Mouse (Mus musculus): Measurements from ENCODE around the gene Gpsm1. TPM values are rescaled to one million over a fixed set of nuclear protein-coding genes. Genes with fewer than 3 reads are reported as not detected.

The Gpsm1 gene
- polyA plus RNA-seq, 1 experiment from 2014 or later = 33.0 TPM

- TF ChIP-seq EP300 (IDR thresholded peaks at IDR 0.05) (no peak), CTCF (IDR thresholded peaks at IDR 0.05) (no peak)
- peaks cover 4% of the 10 kb centered on the region; the same call in 1 of the 2 replicates for H3K4me1 ChIP-seq (ENCODE audit: insufficient read depth, low read depth, low read length)
- H3K27ac ChIP-seq (ENCODE audit: low read length) = no peak overlapping the region
- DNase-seq (ENCODE audit: low spot score) (no peak), ATAC-seq (no peak)
- 61% methylated on average over 2 of the region's 2 CpGs for WGBS
- no peak overlapping the region for H3K9ac ChIP-seq (replicated peaks; ENCODE audit: low read depth)
- H3K27me3 ChIP-seq (replicated peaks; ENCODE audit: insufficient read depth, low read length) = no peaks in the 10 kb centered on the region
- H3K4me2 ChIP-seq (replicated peaks; ENCODE audit: low read depth, low read length) = no peak overlapping the region
- no peak overlapping the region for H3K4me3 ChIP-seq (ENCODE audit: low read depth, low read length)
- no peaks in the 10 kb centered on the region for H3K9me3 ChIP-seq (ENCODE audit: low read length)
- no peaks in the 10 kb centered on the region for H3K36me3 ChIP-seq (ENCODE audit: insufficient read depth, low read length)
Measured at GRCm38 (mm10) chr2:26305555-26305954, 9.8 kb upstream of the Gpsm1 start.

- ATAC-seq = no peak
- no peak for TF ChIP-seq CTCF (IDR thresholded peaks at IDR 0.05)
- no peak for TF ChIP-seq EP300 (IDR thresholded peaks at IDR 0.05)
- no peak overlapping the region for H3K27ac ChIP-seq (ENCODE audit: low read length)
- peaks cover 3% of the 10 kb centered on the region; the same call in 1 of the 2 replicates for H3K4me1 ChIP-seq (ENCODE audit: insufficient read depth, low read depth, low read length)
- H3K4me2 ChIP-seq (replicated peaks; ENCODE audit: low read depth, low read length) = no peak overlapping the region
- H3K27me3 ChIP-seq (replicated peaks; ENCODE audit: insufficient read depth, low read length) = no peaks in the 10 kb centered on the region
- H3K9me3 ChIP-seq (ENCODE audit: low read length) = no peaks in the 10 kb centered on the region
- no peak for DNase-seq (ENCODE audit: low spot score)
- 78% methylated on average over 3 of the region's 3 CpGs for WGBS
- H3K4me3 ChIP-seq (ENCODE audit: low read depth, low read length) = no peak overlapping the region
- H3K36me3 ChIP-seq (ENCODE audit: insufficient read depth, low read length) = no peaks in the 10 kb centered on the region
- no peak overlapping the region for H3K9ac ChIP-seq (replicated peaks; ENCODE audit: low read depth)
Measured at GRCm38 (mm10) chr2:26306702-26307101, 8.6 kb upstream of the Gpsm1 start.

DNA sequence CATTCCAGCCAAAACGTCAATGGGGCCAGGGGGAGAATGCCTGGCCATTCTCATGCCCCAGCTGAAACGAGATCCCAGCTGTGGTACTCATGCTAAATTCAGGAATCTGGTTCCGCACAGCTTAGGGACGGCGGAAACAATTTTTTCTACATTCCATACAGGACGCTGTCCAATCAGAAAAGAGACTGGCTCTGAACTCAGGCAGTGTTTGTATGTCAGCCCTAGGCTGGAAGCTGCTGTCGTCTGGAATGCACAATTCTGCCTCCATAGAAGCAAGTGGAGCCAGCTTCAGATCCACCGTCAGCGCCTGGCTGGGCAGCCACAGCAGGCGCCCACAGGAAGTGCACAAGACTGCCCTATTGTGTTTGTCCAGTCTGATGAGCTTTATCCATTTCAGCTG is 5.6 kb upstream of the Gpsm1 start:
- TF ChIP-seq CTCF (IDR thresholded peaks at IDR 0.05) (no peak), EP300 (IDR thresholded peaks at IDR 0.05) (peak; percentile 55)
- no peaks in the 10 kb centered on the region for H3K36me3 ChIP-seq (ENCODE audit: insufficient read depth, low read length)
- peak overlapping the region; percentile 78 for H3K27ac ChIP-seq (ENCODE audit: low read length)
- DNase-seq (ENCODE audit: low spot score) (peak; percentile 93), ATAC-seq (peak; percentile 80)
- H3K4me2 ChIP-seq (replicated peaks; ENCODE audit: low read depth, low read length) = no peak overlapping the region
- H3K4me3 ChIP-seq (ENCODE audit: low read depth, low read length) = no peak overlapping the region
- 15% methylated on average over 10 of the region's 10 CpGs for WGBS
- no peaks in the 10 kb centered on the region for H3K27me3 ChIP-seq (replicated peaks; ENCODE audit: insufficient read depth, low read length)
- H3K9me3 ChIP-seq (ENCODE audit: low read length) = no peaks in the 10 kb centered on the region
- H3K9ac ChIP-seq (replicated peaks; ENCODE audit: low read depth) = no peak overlapping the region
- H3K4me1 ChIP-seq (ENCODE audit: insufficient read depth, low read depth, low read length) = peaks cover 8% of the 10 kb centered on the region; the same call in 1 of the 2 replicates

DNA sequence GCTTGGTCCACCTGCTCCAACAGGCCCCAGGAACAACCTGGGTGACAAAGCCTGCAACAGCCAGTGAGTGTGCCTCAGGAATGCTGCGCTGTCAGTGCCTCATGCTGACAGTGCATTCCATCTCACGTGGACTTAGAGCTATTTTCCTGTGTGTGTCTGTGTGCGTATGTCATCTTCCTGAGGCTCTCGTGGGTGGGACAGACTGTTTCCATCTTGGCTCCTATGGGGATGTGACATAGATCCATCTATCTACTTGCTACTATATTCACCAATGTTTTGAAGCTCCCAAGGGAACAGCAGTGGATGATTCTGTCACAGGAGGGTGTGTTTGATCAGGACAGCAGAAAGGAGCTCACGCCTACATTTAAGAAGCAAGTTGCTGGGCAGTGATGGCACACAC is 3.4 kb upstream of the Gpsm1 start:
- Histone ChIP-seq H3K27ac (ENCODE audit: low read length) (no peak overlapping the region), H3K36me3 (ENCODE audit: insufficient read depth, low read length) (no peaks in the 10 kb centered on the region), H3K4me2 (replicated peaks; ENCODE audit: low read depth, low read length) (no peak overlapping the region), H3K9ac (replicated peaks; ENCODE audit: low read depth) (no peak overlapping the region), H3K4me3 (ENCODE audit: low read depth, low read length) (no peak overlapping the region), H3K4me1 (ENCODE audit: insufficient read depth, low read depth, low read length) (peaks cover 18% of the 10 kb centered on the region; the same call in 1 of the 2 replicates), H3K9me3 (ENCODE audit: low read length) (no peaks in the 10 kb centered on the region), H3K27me3 (replicated peaks; ENCODE audit: insufficient read depth, low read length) (no peaks in the 10 kb centered on the region)
- DNase-seq (ENCODE audit: low spot score) (no peak), ATAC-seq (no peak)
- WGBS = 55% methylated on average over 5 of the region's 5 CpGs
- TF ChIP-seq EP300 (IDR thresholded peaks at IDR 0.05) (no peak), CTCF (IDR thresholded peaks at IDR 0.05) (no peak)

DNA sequence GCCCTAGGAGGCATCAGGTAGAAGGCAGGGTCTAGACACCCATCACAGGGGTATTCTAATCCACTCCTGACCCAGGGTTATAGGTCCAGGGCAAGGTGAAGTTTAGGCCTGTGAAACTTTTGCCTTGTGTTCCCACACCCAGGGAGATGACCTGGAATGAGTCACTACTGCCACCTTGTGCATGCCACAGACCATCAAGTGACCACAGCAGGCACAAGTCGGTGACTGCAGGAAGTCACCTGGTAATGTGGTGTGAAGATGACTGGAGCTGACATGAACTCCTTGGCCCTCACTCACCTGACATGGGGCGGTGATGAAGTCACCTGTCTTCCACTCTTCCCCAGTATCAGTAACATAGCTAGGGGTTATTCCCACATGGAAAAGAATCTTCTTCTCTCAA is 2.5 kb upstream of the Gpsm1 start:
- Histone ChIP-seq H3K9me3 (ENCODE audit: low read length) (no peaks in the 10 kb centered on the region), H3K9ac (replicated peaks; ENCODE audit: low read depth) (no peak overlapping the region), H3K4me2 (replicated peaks; ENCODE audit: low read depth, low read length) (no peak overlapping the region), H3K4me3 (ENCODE audit: low read depth, low read length) (no peak overlapping the region), H3K36me3 (ENCODE audit: insufficient read depth, low read length) (no peaks in the 10 kb centered on the region), H3K4me1 (ENCODE audit: insufficient read depth, low read depth, low read length) (peaks cover 24% of the 10 kb centered on the region), H3K27me3 (replicated peaks; ENCODE audit: insufficient read depth, low read length) (no peaks in the 10 kb centered on the region), H3K27ac (ENCODE audit: low read length) (no peak overlapping the region)
- 47% methylated on average over 2 of the region's 2 CpGs for WGBS
- peak; percentile 66 for TF ChIP-seq CTCF (IDR thresholded peaks at IDR 0.05)
- TF ChIP-seq EP300 (IDR thresholded peaks at IDR 0.05) = no peak
- peak; percentile 34 for DNase-seq (ENCODE audit: low spot score)
- ATAC-seq = no peak

DNA sequence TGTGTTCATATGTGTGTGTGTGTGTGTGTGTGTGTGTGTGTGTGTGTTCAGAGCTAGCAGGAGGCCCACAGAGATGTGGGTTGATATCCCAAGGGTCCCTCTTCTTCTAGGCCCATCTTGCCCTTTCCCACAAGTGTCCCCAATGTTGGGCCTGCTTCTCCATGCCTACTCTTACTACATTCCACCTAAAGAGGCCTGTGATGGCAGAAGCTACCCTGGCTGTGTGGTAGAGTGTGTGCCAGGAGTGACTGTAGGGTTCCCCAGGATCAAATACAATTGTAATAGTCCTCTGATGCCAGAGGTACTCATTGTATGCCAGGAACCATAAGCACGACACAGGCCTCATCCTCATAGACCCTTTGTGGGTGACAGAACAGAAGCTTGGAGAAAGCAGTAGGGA is 1.9 kb upstream of the Gpsm1 start:
- ATAC-seq = no peak
- no peak overlapping the region for H3K4me2 ChIP-seq (replicated peaks; ENCODE audit: low read depth, low read length)

More for the DNA sequence above, 1.9 kb upstream of the Gpsm1 start:
- peak overlapping the region; percentile 92 for H3K27ac ChIP-seq (ENCODE audit: low read length)
- H3K27me3 ChIP-seq (replicated peaks; ENCODE audit: insufficient read depth, low read length) = no peaks in the 10 kb centered on the region
- no peak overlapping the region for H3K4me3 ChIP-seq (ENCODE audit: low read depth, low read length)
- DNase-seq (ENCODE audit: low spot score) = no peak
- no peaks in the 10 kb centered on the region for H3K36me3 ChIP-seq (ENCODE audit: insufficient read depth, low read length)
- peaks cover 24% of the 10 kb centered on the region for H3K4me1 ChIP-seq (ENCODE audit: insufficient read depth, low read depth, low read length)
- no peaks in the 10 kb centered on the region for H3K9me3 ChIP-seq (ENCODE audit: low read length)
- 86% methylated on average over 1 of the region's 1 CpGs for WGBS
- H3K9ac ChIP-seq (replicated peaks; ENCODE audit: low read depth) = no peak overlapping the region
- no peak for TF ChIP-seq EP300 (IDR thresholded peaks at IDR 0.05)
- no peak for TF ChIP-seq CTCF (IDR thresholded peaks at IDR 0.05)
